Mouse (Mus musculus) ovary, postnatal 14 days (tissue): ENCODE results near the gene Gpa33.

Experiments
- DNase-seq: peaks from one replicate; pipeline ENCODE4 v3.0.0; 2022; ENCODE audit warnings: low spot score

Gene Gpa33

GRCm38 (mm10) chr1:166130224-166130860 is at the start of gene Gpa33:
TSS of gene Gpa33 (plus strand) at chr1:166130238.
- no peak for DNase-seq

GRCm38 (mm10) chr1:166088446-166089170 is 41.4 kb upstream of the Gpa33 start:
- no peak for DNase-seq

- DNase-seq = no peak
Observed at GRCm38 (mm10) chr1:166089337-166089736, 40.7 kb upstream of the Gpa33 start.

- no peak for DNase-seq
Observed at GRCm38 (mm10) chr1:166089739-166090138, 40.3 kb upstream of the Gpa33 start.

GRCm38 (mm10) chr1:166090306-166090705 is 39.7 kb upstream of the Gpa33 start:
- no peak for DNase-seq

- no peak for DNase-seq
Observed at GRCm38 (mm10) chr1:166094462-166094861, 35.6 kb upstream of the Gpa33 start.

- no peak for DNase-seq
Observed at GRCm38 (mm10) chr1:166098120-166098519, 31.9 kb upstream of the Gpa33 start.

- peak; percentile 9 for DNase-seq
Observed at GRCm38 (mm10) chr1:166102920-166103608, 27.0 kb upstream of the Gpa33 start.

- no peak for DNase-seq
Observed at GRCm38 (mm10) chr1:166104858-166105257, 25.2 kb upstream of the Gpa33 start.

GRCm38 (mm10) chr1:166105464-166105863 is 24.6 kb upstream of the Gpa33 start:
- no peak for DNase-seq

- no peak for DNase-seq
Observed at GRCm38 (mm10) chr1:166114986-166115385, 15.1 kb upstream of the Gpa33 start.

- no peak for DNase-seq
Observed at GRCm38 (mm10) chr1:166115719-166116118, 14.3 kb upstream of the Gpa33 start.

- no peak for DNase-seq
Observed at GRCm38 (mm10) chr1:166117866-166118639, 12.0 kb upstream of the Gpa33 start.

GRCm38 (mm10) chr1:166122114-166122513 is 7.9 kb upstream of the Gpa33 start:
- DNase-seq = no peak

- no peak for DNase-seq
Observed at GRCm38 (mm10) chr1:166123045-166123444, 7.0 kb upstream of the Gpa33 start.

GRCm38 (mm10) chr1:166123751-166124150 is 6.3 kb upstream of the Gpa33 start:
- DNase-seq = no peak

- DNase-seq = no peak
Observed at GRCm38 (mm10) chr1:166124932-166125593, 5.0 kb upstream of the Gpa33 start.

- no peak for DNase-seq
Observed at GRCm38 (mm10) chr1:166126290-166126689, 3.7 kb upstream of the Gpa33 start.

GRCm38 (mm10) chr1:166126795-166127194 is 3.2 kb upstream of the Gpa33 start:
- DNase-seq = no peak

- DNase-seq = no peak
Observed at GRCm38 (mm10) chr1:166127719-166128118, 2.3 kb upstream of the Gpa33 start, which contains the start of gene Dusp27. TSS of gene Dusp27 (minus strand) at chr1:166127922.

GRCm38 (mm10) chr1:166128551-166128950 is 1.5 kb upstream of the Gpa33 start:
- DNase-seq = no peak

- DNase-seq = no peak
Observed at GRCm38 (mm10) chr1:166132367-166132766, 2.3 kb downstream of the Gpa33 start.
